Mouse (Mus musculus): Measurements from ENCODE around the gene Emilin3. TPM values are rescaled to one million over a fixed set of nuclear protein-coding genes. Genes with fewer than 3 reads are reported as not detected.

Emilin3 gene
- polyA plus RNA-seq, 1 experiment from 2014 or later = 23.2 TPM

DNA sequence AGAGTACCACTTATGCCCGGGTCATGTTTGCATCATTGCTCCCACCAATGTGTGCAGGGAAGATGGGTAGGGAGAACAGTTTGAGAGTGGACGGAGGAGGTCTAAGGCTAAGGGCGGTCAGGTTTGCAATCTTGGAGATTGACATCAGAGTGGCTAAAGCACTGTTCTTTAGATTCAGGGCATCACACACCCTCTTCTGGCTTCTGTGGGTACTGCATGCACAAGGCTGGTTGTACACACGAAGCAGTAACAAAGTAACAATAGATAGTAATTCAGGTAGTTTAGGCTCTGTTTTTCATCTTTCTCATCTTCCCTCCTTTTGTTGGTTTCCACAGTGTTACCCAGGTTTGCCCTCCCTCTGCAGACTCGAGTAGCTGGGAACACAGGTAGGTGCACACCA, 19.2 kb upstream of the Emilin3 start:
- 92% methylated on average over 5 of the region's 5 CpGs for WGBS
- no peak overlapping the region for H3K4me2 ChIP-seq (replicated peaks; ENCODE audit: low read depth, low read length)
- H3K9ac ChIP-seq (replicated peaks; ENCODE audit: low read depth, low read length) = no peak overlapping the region
- H3K4me3 ChIP-seq (ENCODE audit: low read depth, low read length) = no peak overlapping the region
- H3K36me3 ChIP-seq (ENCODE audit: control insufficient read depth, insufficient read depth, low read length) = no peaks in the 10 kb centered on the region
- ATAC-seq (ENCODE audit: insufficient number of reproducible peaks, insufficient read depth, low FRiP score, low read depth) = no peak
- H3K27me3 ChIP-seq (ENCODE audit: control insufficient read depth, insufficient read depth, low read length) = no peaks in the 10 kb centered on the region
- no peak overlapping the region for H3K27ac ChIP-seq (ENCODE audit: low read length)
- H3K9me3 ChIP-seq (ENCODE audit: control insufficient read depth, low read depth, low read length) = no peaks in the 10 kb centered on the region
- H3K4me1 ChIP-seq (ENCODE audit: control insufficient read depth, insufficient read depth, low read length) = peaks cover 3% of the 10 kb centered on the region; the same call in 1 of the 2 replicates

GRCm38 (mm10) chr2:160925203-160925602, 13.1 kb upstream of the Emilin3 start:
- H3K36me3 ChIP-seq (ENCODE audit: control insufficient read depth, insufficient read depth, low read length) = no peaks in the 10 kb centered on the region
- no peak for ATAC-seq (ENCODE audit: insufficient number of reproducible peaks, insufficient read depth, low FRiP score, low read depth)
- H3K27me3 ChIP-seq (ENCODE audit: control insufficient read depth, insufficient read depth, low read length) = no peaks in the 10 kb centered on the region
- 77% methylated on average over 9 of the region's 9 CpGs for WGBS
- H3K9me3 ChIP-seq (ENCODE audit: control insufficient read depth, low read depth, low read length) = no peaks in the 10 kb centered on the region
- H3K4me2 ChIP-seq (replicated peaks; ENCODE audit: low read depth, low read length) = no peak overlapping the region
- H3K9ac ChIP-seq (replicated peaks; ENCODE audit: low read depth, low read length) = no peak overlapping the region
- H3K27ac ChIP-seq (ENCODE audit: low read length) = no peak overlapping the region
- H3K4me1 ChIP-seq (ENCODE audit: control insufficient read depth, insufficient read depth, low read length) = 0 out of 2 replicates have a peak, but pooled peaks cover 3% of the 10 kb centered on the region
- no peak overlapping the region for H3K4me3 ChIP-seq (ENCODE audit: low read depth, low read length)

- 36% methylated on average over 7 of the region's 7 CpGs for WGBS
- no peaks in the 10 kb centered on the region for H3K9me3 ChIP-seq (ENCODE audit: control insufficient read depth, low read depth, low read length)
- H3K4me3 ChIP-seq (ENCODE audit: low read depth, low read length) = no peak overlapping the region
- H3K4me1 ChIP-seq (ENCODE audit: control insufficient read depth, insufficient read depth, low read length) = 0 out of 2 replicates have a peak, but pooled peaks cover 3% of the 10 kb centered on the region
- peak overlapping the region; percentile 21; the same call in 1 of the 2 replicates for H3K27ac ChIP-seq (ENCODE audit: low read length)
- H3K4me2 ChIP-seq (replicated peaks; ENCODE audit: low read depth, low read length) = no peak overlapping the region
- no peaks in the 10 kb centered on the region for H3K36me3 ChIP-seq (ENCODE audit: control insufficient read depth, insufficient read depth, low read length)
- ATAC-seq (ENCODE audit: insufficient number of reproducible peaks, insufficient read depth, low FRiP score, low read depth) = no peak
- H3K9ac ChIP-seq (replicated peaks; ENCODE audit: low read depth, low read length) = no peak overlapping the region
- H3K27me3 ChIP-seq (ENCODE audit: control insufficient read depth, insufficient read depth, low read length) = no peaks in the 10 kb centered on the region
Observed at GRCm38 (mm10) chr2:160921285-160921684, 9.2 kb upstream of the Emilin3 start.

DNA sequence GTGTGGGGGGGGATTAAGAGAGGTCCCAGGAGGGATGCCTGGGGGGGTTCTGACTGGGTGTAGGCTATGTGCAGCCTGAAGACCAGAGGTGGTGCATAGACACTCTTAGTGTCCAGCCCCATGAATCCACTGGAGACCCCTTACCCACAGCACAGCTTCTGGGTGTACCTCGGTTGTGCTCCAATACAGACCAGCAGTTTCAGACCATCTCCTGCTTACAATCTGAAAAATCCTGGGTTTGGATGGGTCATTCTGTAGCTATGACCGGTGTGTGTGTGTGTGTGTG, 6.7 kb upstream of the Emilin3 start:
- Histone ChIP-seq H3K27ac (ENCODE audit: low read length) (no peak overlapping the region), H3K4me1 (ENCODE audit: control insufficient read depth, insufficient read depth, low read length) (peaks cover 13% of the 10 kb centered on the region), H3K9me3 (ENCODE audit: control insufficient read depth, low read depth, low read length) (no peaks in the 10 kb centered on the region), H3K9ac (replicated peaks; ENCODE audit: low read depth, low read length) (no peak overlapping the region), H3K4me2 (replicated peaks; ENCODE audit: low read depth, low read length) (no peak overlapping the region), H3K36me3 (ENCODE audit: control insufficient read depth, insufficient read depth, low read length) (no peaks in the 10 kb centered on the region), H3K4me3 (ENCODE audit: low read depth, low read length) (no peak overlapping the region), H3K27me3 (ENCODE audit: control insufficient read depth, insufficient read depth, low read length) (no peaks in the 10 kb centered on the region)
- WGBS = 77% methylated on average over 2 of the region's 2 CpGs
- no peak for ATAC-seq (ENCODE audit: insufficient number of reproducible peaks, insufficient read depth, low FRiP score, low read depth)

- Histone ChIP-seq H3K4me1 (ENCODE audit: control insufficient read depth, insufficient read depth, low read length) (peaks cover 13% of the 10 kb centered on the region), H3K27me3 (ENCODE audit: control insufficient read depth, insufficient read depth, low read length) (no peaks in the 10 kb centered on the region), H3K9me3 (ENCODE audit: control insufficient read depth, low read depth, low read length) (no peaks in the 10 kb centered on the region), H3K4me2 (replicated peaks; ENCODE audit: low read depth, low read length) (no peak overlapping the region), H3K9ac (replicated peaks; ENCODE audit: low read depth, low read length) (no peak overlapping the region), H3K36me3 (ENCODE audit: control insufficient read depth, insufficient read depth, low read length) (no peaks in the 10 kb centered on the region), H3K4me3 (ENCODE audit: low read depth, low read length) (no peak overlapping the region), H3K27ac (ENCODE audit: low read length) (no peak overlapping the region)
- ATAC-seq (ENCODE audit: insufficient number of reproducible peaks, insufficient read depth, low FRiP score, low read depth) = no peak
- 63% methylated on average over 8 of the region's 8 CpGs for WGBS
Observed at GRCm38 (mm10) chr2:160918154-160918929, 6.2 kb upstream of the Emilin3 start.

- Histone ChIP-seq H3K9me3 (ENCODE audit: control insufficient read depth, low read depth, low read length) (no peaks in the 10 kb centered on the region), H3K36me3 (ENCODE audit: control insufficient read depth, insufficient read depth, low read length) (no peaks in the 10 kb centered on the region), H3K27ac (ENCODE audit: low read length) (no peak overlapping the region), H3K4me3 (ENCODE audit: low read depth, low read length) (no peak overlapping the region), H3K4me2 (replicated peaks; ENCODE audit: low read depth, low read length) (no peak overlapping the region), H3K9ac (replicated peaks; ENCODE audit: low read depth, low read length) (no peak overlapping the region), H3K27me3 (ENCODE audit: control insufficient read depth, insufficient read depth, low read length) (peaks cover 3% of the 10 kb centered on the region; the same call in 1 of the 2 replicates), H3K4me1 (ENCODE audit: control insufficient read depth, insufficient read depth, low read length) (peaks cover 15% of the 10 kb centered on the region)
- 94% methylated on average over 3 of the region's 3 CpGs for WGBS
- ATAC-seq (ENCODE audit: insufficient number of reproducible peaks, insufficient read depth, low FRiP score, low read depth) = no peak
Observed at GRCm38 (mm10) chr2:160917313-160917712, 5.2 kb upstream of the Emilin3 start.

- Histone ChIP-seq H3K27ac (ENCODE audit: low read length) (no peak overlapping the region; the same call in 1 of the 2 replicates), H3K4me1 (ENCODE audit: control insufficient read depth, insufficient read depth, low read length) (peaks cover 12% of the 10 kb centered on the region), H3K9ac (replicated peaks; ENCODE audit: low read depth, low read length) (no peak overlapping the region), H3K27me3 (ENCODE audit: control insufficient read depth, insufficient read depth, low read length) (peaks cover 5% of the 10 kb centered on the region; the same call in 1 of the 2 replicates), H3K4me3 (ENCODE audit: low read depth, low read length) (no peak overlapping the region), H3K36me3 (ENCODE audit: control insufficient read depth, insufficient read depth, low read length) (no peaks in the 10 kb centered on the region), H3K9me3 (ENCODE audit: control insufficient read depth, low read depth, low read length) (no peaks in the 10 kb centered on the region), H3K4me2 (replicated peaks; ENCODE audit: low read depth, low read length) (no peak overlapping the region)
- no peak for ATAC-seq (ENCODE audit: insufficient number of reproducible peaks, insufficient read depth, low FRiP score, low read depth)
- WGBS = 85% methylated on average over 8 of the region's 8 CpGs
Observed at GRCm38 (mm10) chr2:160916714-160917113, 4.6 kb upstream of the Emilin3 start.

DNA sequence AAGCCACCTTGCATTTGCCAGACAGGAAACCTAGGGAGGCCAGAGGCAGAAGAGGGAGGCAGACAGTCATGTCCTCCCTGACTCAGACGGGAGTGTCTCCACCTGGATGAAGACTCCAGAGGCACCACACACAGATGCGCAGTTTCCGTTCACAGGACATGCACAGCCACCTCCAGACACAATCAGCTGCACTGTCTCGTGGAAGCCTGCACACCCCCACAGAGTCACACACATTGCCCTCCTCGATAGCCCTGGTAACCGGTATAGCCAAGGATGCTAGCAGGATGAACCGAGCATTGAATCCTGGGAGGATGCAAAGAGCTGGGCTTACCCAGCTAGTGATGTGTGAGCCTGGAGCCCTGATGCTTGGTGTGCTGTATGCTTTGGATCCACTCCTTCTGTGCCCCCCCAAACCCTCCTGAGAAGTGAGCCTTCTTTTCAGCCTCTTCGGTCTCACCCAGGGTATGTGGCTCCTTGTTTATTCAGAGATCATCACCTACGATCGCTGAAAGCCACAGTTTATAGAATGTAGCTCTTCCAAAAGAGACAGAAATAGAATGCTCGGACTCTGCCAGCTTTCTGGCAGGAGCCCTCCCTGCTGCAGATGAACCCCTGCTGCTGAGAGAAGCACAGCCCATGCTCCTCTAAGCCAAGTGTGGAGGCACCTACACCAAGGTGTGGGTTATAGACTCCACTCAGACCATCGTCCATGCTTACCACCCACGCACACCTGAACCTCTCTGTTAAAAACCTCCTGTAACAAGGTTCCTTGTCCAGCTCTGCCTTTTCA, 3.9 kb upstream of the Emilin3 start:
- WGBS = 51% methylated on average over 13 of the region's 13 CpGs
- Histone ChIP-seq H3K4me3 (ENCODE audit: low read depth, low read length) (no peak overlapping the region), H3K27me3 (ENCODE audit: control insufficient read depth, insufficient read depth, low read length) (peaks cover 5% of the 10 kb centered on the region; the same call in 1 of the 2 replicates), H3K9ac (replicated peaks; ENCODE audit: low read depth, low read length) (no peak overlapping the region), H3K4me2 (replicated peaks; ENCODE audit: low read depth, low read length) (no peak overlapping the region), H3K4me1 (ENCODE audit: control insufficient read depth, insufficient read depth, low read length) (peaks cover 12% of the 10 kb centered on the region), H3K9me3 (ENCODE audit: control insufficient read depth, low read depth, low read length) (no peaks in the 10 kb centered on the region), H3K36me3 (ENCODE audit: control insufficient read depth, insufficient read depth, low read length) (no peaks in the 10 kb centered on the region), H3K27ac (ENCODE audit: low read length) (peak overlapping the region; percentile 78; the same call in 1 of the 2 replicates)
- ATAC-seq (ENCODE audit: insufficient number of reproducible peaks, insufficient read depth, low FRiP score, low read depth) = no peak

Measured in stomach, embryonic 14.5 days (tissue).